Mouse (Mus musculus) lung, postnatal 10 days (tissue): ENCODE measurements around the gene Glyat.

Experiments used
- DNase-seq: peaks from one replicate; pipeline ENCODE4 v3.0.0; 2021

Gene Glyat

DNA sequence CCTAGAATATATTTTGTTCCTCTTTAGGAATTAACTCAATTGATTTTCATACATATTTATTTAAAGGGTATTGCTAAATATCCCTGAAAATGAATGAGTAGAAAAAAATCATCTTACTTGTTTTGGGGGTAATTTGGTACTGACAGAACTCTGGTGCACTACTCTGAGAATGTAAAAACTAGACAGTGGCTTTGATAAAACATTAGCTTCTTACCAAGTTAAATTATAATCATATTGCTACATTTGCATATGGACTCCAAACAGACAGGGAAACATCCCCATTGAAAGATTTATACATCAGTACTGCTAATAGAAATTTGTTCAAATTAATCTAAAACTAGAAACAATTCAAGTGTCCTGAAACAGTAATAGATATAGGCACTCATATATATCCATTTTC, 52.1 kb downstream of the Glyat start:
- DNase-seq, result no peak

GRCm38 (mm10) chr19:12695590-12695989, 62.5 kb downstream of the Glyat start, which contains the start of gene Keg1:
TSS of gene Keg1 (plus strand) at chr19:12695786.
- no peak for DNase-seq

DNA sequence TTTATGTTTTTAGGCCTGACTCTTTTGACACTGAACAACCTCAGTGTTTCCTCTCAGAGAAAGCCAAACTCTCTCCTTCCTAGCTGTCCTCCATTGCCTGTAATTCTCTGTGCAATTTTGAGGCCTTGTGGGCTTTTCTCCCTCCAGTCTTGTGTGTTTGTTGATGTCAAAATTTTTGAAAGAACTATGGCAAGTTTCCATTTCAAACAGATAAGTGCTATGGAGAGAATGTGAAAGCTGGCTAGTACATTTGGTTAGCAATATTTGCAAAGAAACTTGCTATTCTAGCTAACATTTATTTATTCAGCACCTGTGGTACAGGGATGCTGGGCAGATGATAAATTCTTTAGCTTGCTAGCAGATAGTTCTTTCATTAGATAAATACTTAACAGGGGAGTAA, 63.1 kb downstream of the Glyat start:
- no peak for DNase-seq
